Mouse (Mus musculus) cerebellum, postnatal 10 days (tissue): Measurements from ENCODE around the gene Olfr167.
"Not testable (repeated sequence)": the region's sequence is repeated elsewhere in the genome, so short reads cannot be mapped to it uniquely, and the experiment has no call there.

Experiments used
- DNase-seq, 2 experiments: peaks; one replicate each; pipeline ENCODE4 v3.0.0; 2021; ENCODE audit warnings: mixed read lengths in 2 of 2

The Olfr167 gene

DNA sequence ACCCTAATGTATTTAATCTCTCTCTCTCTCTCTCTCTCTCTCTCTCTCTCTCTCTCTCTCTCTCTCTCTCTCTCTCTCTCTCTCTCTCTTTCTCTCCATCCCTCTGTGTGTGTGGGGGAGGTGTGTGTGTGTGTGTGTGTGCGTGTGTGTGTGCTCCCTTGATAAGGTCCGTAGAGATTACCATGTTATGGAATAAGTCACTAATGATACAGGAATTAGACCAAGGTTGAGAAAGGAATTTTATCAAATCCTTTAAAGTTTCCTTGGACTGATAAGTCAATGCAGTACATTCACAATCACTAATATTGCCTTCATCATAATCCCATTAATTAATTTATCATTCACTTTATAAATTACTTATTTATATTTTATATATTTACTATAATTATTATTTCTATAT is at the start of gene Olfr167:
Gene Olfr167, minus strand, starts transcription at position 101 of the 400 bp plus-strand sequence.
- DNase-seq = no peak

DNA sequence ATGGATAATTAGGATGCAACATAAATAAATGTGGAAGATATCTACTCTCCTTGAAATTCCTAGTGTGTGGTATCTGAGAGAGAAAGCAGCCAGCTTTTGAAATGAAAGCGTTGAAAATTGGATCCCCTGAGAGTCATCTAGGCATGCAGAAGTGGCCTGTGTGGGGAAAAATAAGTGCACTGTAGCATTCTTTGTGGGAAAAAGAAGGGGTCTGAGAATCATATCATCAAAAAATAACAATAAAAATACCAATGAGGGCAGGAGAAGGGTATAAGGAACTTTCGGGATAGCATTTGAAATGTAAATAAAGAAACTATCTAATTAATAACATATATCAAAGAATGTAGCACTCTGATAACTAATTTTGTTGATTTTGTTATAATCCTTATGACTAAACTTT is 49.6 kb upstream of the Olfr167 start, which contains the start of gene Olfr169:
Gene Olfr169, minus strand, starts transcription at position 101 of the 400 bp plus-strand sequence.
- not testable (repeated sequence) for DNase-seq

DNA sequence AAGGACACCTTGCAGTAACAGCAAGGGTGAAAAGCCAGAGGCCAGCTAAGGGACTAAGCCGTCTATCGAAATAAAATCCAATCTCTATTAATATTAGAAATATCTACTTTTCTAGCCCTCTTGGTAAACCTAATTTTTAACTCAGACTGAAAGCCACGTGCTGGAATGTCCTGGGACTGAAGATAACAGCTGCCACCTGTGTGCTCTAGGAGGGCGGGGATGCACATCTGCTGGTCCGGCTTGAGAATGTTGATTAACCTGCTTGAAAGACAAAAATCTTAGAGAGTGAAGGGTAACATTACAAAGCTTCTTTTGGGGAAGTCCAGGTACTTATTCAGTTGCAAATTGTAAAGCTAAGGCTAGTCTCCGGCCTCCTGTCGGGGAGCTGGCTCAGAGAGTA is 31.4 kb upstream of the Olfr167 start:
- DNase-seq = not testable (repeated sequence)

DNA sequence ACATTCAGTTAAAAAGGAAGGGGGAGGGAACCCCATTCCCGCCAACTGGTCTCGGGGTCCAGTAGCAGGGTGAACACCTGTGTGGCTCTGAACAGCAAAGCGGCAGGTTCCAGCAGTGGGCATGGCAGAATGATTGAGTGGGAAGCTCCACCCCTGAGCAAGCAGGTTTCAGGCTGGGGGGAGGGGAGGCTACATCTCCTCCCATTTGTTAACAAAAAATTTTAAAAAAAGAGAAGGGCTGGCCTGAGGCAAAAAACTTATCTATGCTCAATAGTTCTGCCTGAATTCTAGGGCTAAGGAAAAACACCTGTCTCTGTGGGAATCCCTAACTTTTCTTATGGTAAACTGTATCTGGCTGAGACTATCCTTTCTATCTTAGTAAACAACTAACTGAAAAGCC is 30.2 kb upstream of the Olfr167 start:
- DNase-seq = not testable (repeated sequence)

DNA sequence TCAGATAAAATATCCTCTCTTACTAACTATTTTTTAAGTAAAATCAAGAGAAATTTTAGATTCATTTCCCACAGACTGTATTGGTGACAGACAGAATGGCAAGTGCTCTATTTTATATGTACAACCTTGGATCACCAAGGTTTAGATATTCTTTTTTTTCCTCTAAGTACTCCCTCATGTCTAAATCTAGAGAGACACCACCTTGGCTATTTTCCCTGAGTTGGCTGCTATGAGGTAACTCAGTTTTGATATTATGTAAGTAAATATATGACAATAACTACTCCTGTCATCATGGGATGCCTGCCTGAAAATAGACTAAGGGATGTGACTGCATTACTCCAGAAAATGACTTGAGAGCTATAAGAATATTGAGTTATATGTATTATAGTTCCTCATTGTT is 13.4 kb upstream of the Olfr167 start, which contains the start of gene Olfr168:
Gene Olfr168, minus strand, starts transcription at position 101 of the 400 bp plus-strand sequence.
- no peak for DNase-seq

DNA sequence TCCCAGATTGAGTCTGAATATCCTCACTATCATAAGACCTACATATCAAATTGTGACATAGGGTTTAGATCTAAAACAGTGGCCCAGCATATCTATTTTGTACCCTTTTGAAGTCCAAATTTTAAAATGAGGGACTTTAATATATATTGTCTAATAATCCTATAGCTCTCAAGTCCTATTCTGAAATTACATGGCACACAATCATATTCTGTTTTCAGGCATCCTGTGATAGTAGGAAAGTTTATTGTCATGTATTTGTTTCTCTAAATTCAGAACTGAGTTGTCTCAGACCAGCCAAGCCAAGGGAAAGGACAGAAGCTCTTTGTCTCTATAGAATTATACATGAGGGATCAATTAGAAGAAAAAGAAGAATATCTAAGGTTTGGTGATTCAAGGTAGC is 38.7 kb downstream of the Olfr167 start, which contains the start of gene Olfr166:
Gene Olfr166, plus strand, starts transcription at position 301 of the 400 bp plus-strand sequence.
- no peak for DNase-seq

DNA sequence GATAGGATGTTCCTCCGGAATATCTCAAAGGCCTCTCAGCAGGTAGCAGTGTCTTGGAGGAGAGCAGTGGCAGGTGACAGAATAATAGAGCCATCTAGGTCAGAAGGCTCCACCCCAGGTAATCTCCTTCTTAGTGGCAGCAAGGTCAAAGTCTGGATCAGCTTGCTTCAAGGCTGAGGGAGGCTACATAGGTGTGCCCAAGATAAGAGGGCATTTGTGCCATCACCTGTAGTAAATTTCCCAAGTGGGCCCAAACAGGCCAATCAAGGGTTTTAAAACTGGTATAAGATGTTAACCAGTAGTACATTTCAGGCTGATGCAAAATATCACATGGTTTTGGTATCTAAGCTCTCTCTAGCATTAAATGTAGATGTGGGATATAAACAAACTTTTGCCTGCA is 57.7 kb downstream of the Olfr167 start:
- no peak for DNase-seq
